Mouse (Mus musculus): ENCODE results near the gene Oprd1. TPM values are rescaled to one million over a fixed set of nuclear protein-coding genes. Genes with fewer than 3 reads are reported as not detected.

Oprd1 gene
- polyA plus RNA-seq, 1 experiment, result not detected

GRCm38 (mm10) chr4:132062289-132062688 lies 82.0 kb downstream of the Oprd1 start:
- TF ChIP-seq POLR2A (IDR thresholded peaks at IDR 0.05; ENCODE audit: insufficient read depth, low read depth, low read length) (no peak), CTCF (IDR thresholded peaks at IDR 0.05; ENCODE audit: insufficient read depth, low read depth, low read length) (no peak)
- Histone ChIP-seq H3K4me3 (ENCODE audit: insufficient read depth, low read depth, low read length) (no peak overlapping the region), H3K27ac (ENCODE audit: insufficient read depth, low read depth, low read length) (no peak overlapping the region), H3K4me1 (ENCODE audit: control insufficient read depth, insufficient read depth, low read length) (no peaks in the 10 kb centered on the region)
- 46% methylated on average over 8 of the region's 8 CpGs for WGBS

Other genes with a start within 250 kb of the Oprd1 start
- not detected in 2 replicates for gene Tmem200b, start 222.7 kb downstream of the Oprd1 start, polyA plus RNA-seq (2012; ENCODE audit: insufficient read depth, insufficient read length, low replicate concordance, missing spikeins)
- not detected in 2 replicates for gene Gm10300, start 69.8 kb downstream of the Oprd1 start, polyA plus RNA-seq (2012; ENCODE audit: insufficient read depth, insufficient read length, low replicate concordance, missing spikeins)
- gene Epb41, start 69.2 kb downstream of the Oprd1 start, polyA plus RNA-seq (2012; ENCODE audit: insufficient read depth, insufficient read length, low replicate concordance, missing spikeins), result 382 TPM in 1 of 2 replicates, not detected in the other
- not detected in 2 replicates for gene Ythdf2, start 67.8 kb upstream of the Oprd1 start, polyA plus RNA-seq (2012; ENCODE audit: insufficient read depth, insufficient read length, low replicate concordance, missing spikeins)
- gene Gmeb1, start 117.1 kb upstream of the Oprd1 start, polyA plus RNA-seq (2012; ENCODE audit: insufficient read depth, insufficient read length, low replicate concordance, missing spikeins), result not detected in 2 replicates
- not detected in 2 replicates for gene Taf12, start 129.9 kb upstream of the Oprd1 start, polyA plus RNA-seq (2012; ENCODE audit: insufficient read depth, insufficient read length, low replicate concordance, missing spikeins)
- gene Rab42, start 158.9 kb upstream of the Oprd1 start, polyA plus RNA-seq (2012; ENCODE audit: insufficient read depth, insufficient read length, low replicate concordance, missing spikeins), result not detected in 2 replicates
- not detected in 2 replicates for gene Trnau1ap, start 185.1 kb upstream of the Oprd1 start, polyA plus RNA-seq (2012; ENCODE audit: insufficient read depth, insufficient read length, low replicate concordance, missing spikeins)
- not detected in 2 replicates for gene Rcc1, start 209.1 kb upstream of the Oprd1 start, polyA plus RNA-seq (2012; ENCODE audit: insufficient read depth, insufficient read length, low replicate concordance, missing spikeins)